Mouse (Mus musculus) left cerebral cortex, postnatal 10 days (tissue): ENCODE measurements around the gene Hace1. TPM values are rescaled to one million over a fixed set of nuclear protein-coding genes. Genes with fewer than 3 reads are reported as not detected.
A peak's percentile ranks its signal among the peaks of the same experiment; 100 is the strongest.
"Not testable (repeated sequence)": the region's sequence is repeated elsewhere in the genome, so short reads cannot be mapped to it uniquely, and the experiment has no call there.

Experiments
- DNase-seq, 2 experiments: peaks; one replicate each; pipeline ENCODE4 v3.0.0; 2021 to 2022; ENCODE audit warnings: low spot score in 2 of 2, mixed read lengths in 1 of 2; ENCODE audit errors: extremely low spot score in 1 of 2
- intact Hi-C: fragments of 180-260 bp; cut with DNase I; formaldehyde crosslinking; loops from one replicate; pipeline ENCODE4 v1.15.1; 2025
- total RNA-seq, 2 experiments: library from RNA; stranded (reverse); gene quantifications; 2 replicates each; pipeline ENCODE4 v1.2.3; 2021

Gene Hace1
- total RNA-seq: 10 to 100 TPM; 23.2 to 30.9 TPM

GRCm38 (mm10) chr10:45577731-45578297 is at the start of gene Hace1:
Gene Hace1, plus strand, starts transcription at chr10:45577829.
- DNase-seq: peak; percentile 81 to 91
- intact Hi-C loops: no loop called here

GRCm38 (mm10) chr10:45537334-45537733 is 40.3 kb upstream of the Hace1 start:
- intact Hi-C loops: not testable (repeated sequence)

GRCm38 (mm10) chr10:45542726-45543125 is 34.9 kb upstream of the Hace1 start:
- no peak for DNase-seq
- intact Hi-C loops: no loop called here

More at GRCm38 (mm10) chr10:45537334-45537733, 40.3 kb upstream of the Hace1 start:
- not testable (repeated sequence) for DNase-seq

GRCm38 (mm10) chr10:45546799-45547198 is 30.8 kb upstream of the Hace1 start:
- intact Hi-C loops: no loop called here
- DNase-seq: peak in 1 of 2 experiments; percentile 13

GRCm38 (mm10) chr10:45578298-45578821 is 731 bp downstream of the Hace1 start:
- intact Hi-C loops: no loop called here
- peak; percentile 40 to 44 for DNase-seq

GRCm38 (mm10) chr10:45583310-45583709 is 5.7 kb downstream of the Hace1 start:
- intact Hi-C loops: no loop called here
- DNase-seq: no peak

- DNase-seq: no peak
- intact Hi-C loops: no loop called here
Measured at GRCm38 (mm10) chr10:45583829-45584228, 6.2 kb downstream of the Hace1 start.

- intact Hi-C loops: no loop called here
- DNase-seq: no peak
Measured at GRCm38 (mm10) chr10:45584311-45585102, 6.9 kb downstream of the Hace1 start.

- intact Hi-C loops: no loop called here
- DNase-seq: no peak
Measured at GRCm38 (mm10) chr10:45605853-45606252, 28.2 kb downstream of the Hace1 start.

GRCm38 (mm10) chr10:45610727-45611126 is 33.1 kb downstream of the Hace1 start:
- intact Hi-C loops: no loop called here
- DNase-seq: no peak

GRCm38 (mm10) chr10:45616012-45616411 is 38.4 kb downstream of the Hace1 start:
- no peak for DNase-seq
- intact Hi-C loops: no loop called here

GRCm38 (mm10) chr10:45619039-45619438 is 41.4 kb downstream of the Hace1 start:
- no peak for DNase-seq
- intact Hi-C loops: no loop called here

GRCm38 (mm10) chr10:45631995-45632394 is 54.4 kb downstream of the Hace1 start:
- intact Hi-C loops: no loop called here
- DNase-seq: no peak

GRCm38 (mm10) chr10:45632641-45633040 is 55.0 kb downstream of the Hace1 start:
- DNase-seq: no peak
- intact Hi-C loops: no loop called here

- no peak for DNase-seq
- intact Hi-C loops: no loop called here
Measured at GRCm38 (mm10) chr10:45635201-45635600, 57.6 kb downstream of the Hace1 start.

GRCm38 (mm10) chr10:45639762-45640161 is 62.1 kb downstream of the Hace1 start:
- intact Hi-C loops: no loop called here
- no peak for DNase-seq

GRCm38 (mm10) chr10:45654026-45654425 is 76.4 kb downstream of the Hace1 start:
- DNase-seq: no peak
- intact Hi-C loops: no loop called here

- intact Hi-C loops: no loop called here
- DNase-seq: no peak
Measured at GRCm38 (mm10) chr10:45662015-45662414, 84.4 kb downstream of the Hace1 start.

- no peak for DNase-seq
- intact Hi-C loops: no loop called here
Measured at GRCm38 (mm10) chr10:45668266-45668665, 90.6 kb downstream of the Hace1 start.

GRCm38 (mm10) chr10:45676796-45677195 is 99.2 kb downstream of the Hace1 start:
- peak in 1 of 2 experiments; percentile 16 for DNase-seq
- intact Hi-C loops: loop anchor here (5.0 to 10.0 kb wide), 3 partner anchors 126 to 331 kb away; no protein-coding TSS in a partner anchor
